Mouse (Mus musculus): ENCODE results near the gene Tmbim7. TPM values are rescaled to one million over a fixed set of nuclear protein-coding genes. Genes with fewer than 3 reads are reported as not detected.
"Not testable (repeated sequence)": the region's sequence is repeated elsewhere in the genome, so short reads cannot be mapped to it uniquely, and the experiment has no call there.

Tmbim7 gene
- not detected in 2 replicates for polyA plus RNA-seq (2015; fragmentation: Nextera tagmentation; extraction: Ambion mirVana)

GRCm38 (mm10) chr5:3650881-3651280, at the start of gene Tmbim7:
Tmbim7 (plus strand) TSS chr5:3651181.
- H3K9ac ChIP-seq, result no peak within 1 kb of the TSS
- 83% methylated on average over 6 of the region's 6 CpGs for WGBS
- no peak for ATAC-seq (replicated peaks; ENCODE audit: low FRiP score)

GRCm38 (mm10) chr5:3607114-3607513, 43.9 kb upstream of the Tmbim7 start:
- Histone ChIP-seq H3K27ac (no peak overlapping the region), H3K36me3 (peaks cover 59% of the 10 kb centered on the region), H3K9ac (no peak overlapping the region), H3K4me1 (no peaks in the 10 kb centered on the region), H3K4me2 (no peak overlapping the region), H3K9me3 (replicated peaks) (no peaks in the 10 kb centered on the region), H3K27me3 (no peaks in the 10 kb centered on the region), H3K4me3 (replicated peaks) (no peak overlapping the region)
- ATAC-seq (replicated peaks; ENCODE audit: low FRiP score), result no peak
- 94% methylated on average over 9 of the region's 9 CpGs for WGBS

More at GRCm38 (mm10) chr5:3650881-3651280, at the start of gene Tmbim7:
- H3K27me3 ChIP-seq, result no peaks in the 10 kb centered on the region
- no peak within 1 kb of the TSS for H3K4me2 ChIP-seq
- no peaks in the 10 kb centered on the region for H3K9me3 ChIP-seq (replicated peaks)
- H3K4me1 ChIP-seq, result peaks cover 6% of the 10 kb centered on the region
- H3K4me3 ChIP-seq (replicated peaks), result no peak within 1 kb of the TSS
- no peaks in the 10 kb centered on the region for H3K36me3 ChIP-seq
- H3K27ac ChIP-seq, result no peak within 1 kb of the TSS

GRCm38 (mm10) chr5:3609241-3609640, 41.7 kb upstream of the Tmbim7 start:
- no peak for ATAC-seq (replicated peaks; ENCODE audit: low FRiP score)
- Histone ChIP-seq H3K27me3 (no peaks in the 10 kb centered on the region), H3K4me1 (no peaks in the 10 kb centered on the region), H3K9ac (no peak overlapping the region), H3K27ac (no peak overlapping the region), H3K36me3 (peaks cover 62% of the 10 kb centered on the region), H3K9me3 (replicated peaks) (no peaks in the 10 kb centered on the region), H3K4me3 (replicated peaks) (no peak overlapping the region), H3K4me2 (no peak overlapping the region)
- WGBS, result 91% methylated on average over 7 of the region's 7 CpGs

- H3K27me3 ChIP-seq; H3K9ac ChIP-seq; H3K4me2 ChIP-seq; H3K27ac ChIP-seq; H3K9me3 ChIP-seq (replicated peaks); H3K4me1 ChIP-seq; H3K4me3 ChIP-seq (replicated peaks); ATAC-seq (replicated peaks; ENCODE audit: low FRiP score): not testable (repeated sequence)
- 94% methylated on average over 2 of the region's 2 CpGs for WGBS
- H3K36me3 ChIP-seq, result peaks cover 56% of the 10 kb centered on the region
Measured at GRCm38 (mm10) chr5:3611835-3612234, 39.1 kb upstream of the Tmbim7 start.

GRCm38 (mm10) chr5:3620486-3620885, 30.5 kb upstream of the Tmbim7 start:
- no peaks in the 10 kb centered on the region for H3K9me3 ChIP-seq (replicated peaks)
- WGBS, result 85% methylated on average over 7 of the region's 7 CpGs
- no peak for ATAC-seq (replicated peaks; ENCODE audit: low FRiP score)

GRCm38 (mm10) chr5:3630055-3630454, 20.9 kb upstream of the Tmbim7 start:
- Histone ChIP-seq H3K27ac (no peak overlapping the region), H3K4me1 (no peaks in the 10 kb centered on the region), H3K9me3 (replicated peaks) (no peaks in the 10 kb centered on the region), H3K27me3 (no peaks in the 10 kb centered on the region), H3K4me2 (no peak overlapping the region), H3K4me3 (replicated peaks) (no peak overlapping the region), H3K36me3 (peaks cover 52% of the 10 kb centered on the region), H3K9ac (no peak overlapping the region)
- no peak for ATAC-seq (replicated peaks; ENCODE audit: low FRiP score)
- WGBS, result 89% methylated on average over 5 of the region's 5 CpGs

More at GRCm38 (mm10) chr5:3620486-3620885, 30.5 kb upstream of the Tmbim7 start:
- H3K27me3 ChIP-seq, result no peaks in the 10 kb centered on the region
- no peak overlapping the region for H3K9ac ChIP-seq
- no peak overlapping the region for H3K27ac ChIP-seq
- no peak overlapping the region for H3K4me2 ChIP-seq
- H3K4me3 ChIP-seq (replicated peaks), result no peak overlapping the region
- H3K4me1 ChIP-seq, result no peaks in the 10 kb centered on the region
- peaks cover 63% of the 10 kb centered on the region for H3K36me3 ChIP-seq

- 47% methylated on average over 16 of the region's 16 CpGs for WGBS
- Histone ChIP-seq H3K4me1 (no peaks in the 10 kb centered on the region), H3K9ac (no peak overlapping the region), H3K9me3 (replicated peaks) (no peaks in the 10 kb centered on the region), H3K27me3 (no peaks in the 10 kb centered on the region), H3K4me3 (replicated peaks) (no peak overlapping the region), H3K27ac (no peak overlapping the region), H3K36me3 (peaks cover 51% of the 10 kb centered on the region), H3K4me2 (no peak overlapping the region)
- ATAC-seq (replicated peaks; ENCODE audit: low FRiP score), result peak; percentile 81
Measured at GRCm38 (mm10) chr5:3631512-3632271, 19.3 kb upstream of the Tmbim7 start.

- 75% methylated on average over 5 of the region's 5 CpGs for WGBS
- no peak overlapping the region for H3K9ac ChIP-seq
- no peaks in the 10 kb centered on the region for H3K4me1 ChIP-seq
- no peaks in the 10 kb centered on the region for H3K9me3 ChIP-seq (replicated peaks)
- no peak for ATAC-seq (replicated peaks; ENCODE audit: low FRiP score)
- no peaks in the 10 kb centered on the region for H3K27me3 ChIP-seq
- no peak overlapping the region for H3K4me2 ChIP-seq
- H3K4me3 ChIP-seq (replicated peaks), result no peak overlapping the region
- no peak overlapping the region for H3K27ac ChIP-seq
- H3K36me3 ChIP-seq, result peaks cover 45% of the 10 kb centered on the region
Measured at GRCm38 (mm10) chr5:3632285-3632684, 18.7 kb upstream of the Tmbim7 start.

- no peaks in the 10 kb centered on the region for H3K27me3 ChIP-seq
- no peak overlapping the region for H3K27ac ChIP-seq
- no peak overlapping the region for H3K4me2 ChIP-seq
- H3K9ac ChIP-seq, result no peak overlapping the region
- no peak for ATAC-seq (replicated peaks; ENCODE audit: low FRiP score)
- H3K4me1 ChIP-seq, result no peaks in the 10 kb centered on the region
- no peak overlapping the region for H3K4me3 ChIP-seq (replicated peaks)
- peaks cover 45% of the 10 kb centered on the region for H3K36me3 ChIP-seq
- H3K9me3 ChIP-seq (replicated peaks), result no peaks in the 10 kb centered on the region
- WGBS, result 92% methylated on average over 13 of the region's 13 CpGs
Measured at GRCm38 (mm10) chr5:3633315-3633714, 17.7 kb upstream of the Tmbim7 start.

GRCm38 (mm10) chr5:3633951-3634350, 17.0 kb upstream of the Tmbim7 start:
- no peak for ATAC-seq (replicated peaks; ENCODE audit: low FRiP score)
- no peak overlapping the region for H3K4me3 ChIP-seq (replicated peaks)
- no peak overlapping the region for H3K4me2 ChIP-seq
- 73% methylated on average over 4 of the region's 4 CpGs for WGBS
- H3K9me3 ChIP-seq (replicated peaks), result no peaks in the 10 kb centered on the region
- no peak overlapping the region for H3K9ac ChIP-seq
- no peak overlapping the region for H3K27ac ChIP-seq
- H3K36me3 ChIP-seq, result peaks cover 45% of the 10 kb centered on the region
- H3K27me3 ChIP-seq, result no peaks in the 10 kb centered on the region
- no peaks in the 10 kb centered on the region for H3K4me1 ChIP-seq

- no peak for ATAC-seq (replicated peaks; ENCODE audit: low FRiP score)
- no peak overlapping the region for H3K9ac ChIP-seq
- no peak overlapping the region for H3K4me3 ChIP-seq (replicated peaks)
- no peaks in the 10 kb centered on the region for H3K4me1 ChIP-seq
- H3K27ac ChIP-seq, result no peak overlapping the region
- 86% methylated on average over 8 of the region's 8 CpGs for WGBS
- no peaks in the 10 kb centered on the region for H3K27me3 ChIP-seq
- H3K4me2 ChIP-seq, result no peak overlapping the region
- no peaks in the 10 kb centered on the region for H3K9me3 ChIP-seq (replicated peaks)
- H3K36me3 ChIP-seq, result peaks cover 46% of the 10 kb centered on the region
Measured at GRCm38 (mm10) chr5:3635286-3635685, 15.7 kb upstream of the Tmbim7 start.

GRCm38 (mm10) chr5:3644621-3645020, 6.4 kb upstream of the Tmbim7 start:
- no peaks in the 10 kb centered on the region for H3K27me3 ChIP-seq
- no peak overlapping the region for H3K4me2 ChIP-seq
- peaks cover 53% of the 10 kb centered on the region for H3K36me3 ChIP-seq
- no peak overlapping the region for H3K9ac ChIP-seq
- no peaks in the 10 kb centered on the region for H3K9me3 ChIP-seq (replicated peaks)
- H3K4me1 ChIP-seq, result peaks cover 11% of the 10 kb centered on the region
- ATAC-seq (replicated peaks; ENCODE audit: low FRiP score), result no peak
- H3K27ac ChIP-seq, result no peak overlapping the region
- H3K4me3 ChIP-seq (replicated peaks), result no peak overlapping the region
- 93% methylated on average over 6 of the region's 6 CpGs for WGBS
